Mouse (Mus musculus): ENCODE results near the gene Tgfbr3. TPM values are rescaled to one million over a fixed set of nuclear protein-coding genes. Genes with fewer than 3 reads are reported as not detected.

The Tgfbr3 gene
- polyA plus RNA-seq, 1 experiment = 0.71 TPM

DNA sequence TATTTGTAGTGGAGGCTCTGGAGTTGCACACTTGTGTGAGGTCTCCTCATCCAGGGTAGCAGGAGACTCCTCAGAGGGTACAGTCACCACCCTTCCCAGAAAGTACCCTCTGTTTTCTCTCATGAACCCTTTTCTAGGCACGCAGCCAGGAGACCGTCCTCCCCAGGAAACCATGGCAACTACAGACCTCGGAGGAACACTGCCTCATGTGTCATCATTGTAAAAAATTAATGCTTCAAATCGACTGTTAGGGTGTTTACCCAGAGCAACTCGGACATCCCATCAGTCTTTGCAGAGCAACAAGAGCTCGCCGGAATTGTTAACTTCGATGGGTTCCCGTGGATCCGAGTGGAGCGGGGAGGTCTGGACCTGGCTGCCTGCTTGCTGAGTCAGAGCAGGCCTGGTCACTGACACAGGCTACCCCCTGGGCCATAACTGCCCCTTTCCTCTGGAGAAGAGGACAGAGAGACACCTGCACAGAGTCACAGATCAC lies 210.2 kb downstream of the Tgfbr3 start:
- H3K36me3 ChIP-seq (ENCODE audit: control insufficient read depth, insufficient read depth) = no peaks in the 10 kb centered on the region
- H3ac ChIP-seq (ENCODE audit: control insufficient read depth, insufficient read length) = no peak overlapping the region
- TF ChIP-seq SRF (IDR thresholded peaks at IDR 0.05; ENCODE audit: control insufficient read depth, insufficient read length, low read depth) = no peak
- TF ChIP-seq USF1 (IDR thresholded peaks at IDR 0.05; ENCODE audit: low read depth) = no peak
- no peak for TF ChIP-seq TCF12 (IDR thresholded peaks at IDR 0.05; ENCODE audit: insufficient read depth, poor library complexity, severe bottlenecking)
- TF ChIP-seq MYOG (IDR thresholded peaks at IDR 0.05; ENCODE audit: control insufficient read depth in 1 of 3, insufficient read depth in 1 of 3, insufficient read length in 2 of 3, low read depth in 2 of 3) = no peak
- TF ChIP-seq REST (IDR thresholded peaks at IDR 0.05; ENCODE audit: insufficient read depth, insufficient read length) = no peak
- TF ChIP-seq MYOD1 (IDR thresholded peaks at IDR 0.05; ENCODE audit: control insufficient read depth in 1 of 3, insufficient read length in 2 of 3, low read depth in 2 of 3) = no peak
- TF ChIP-seq POLR2A (IDR thresholded peaks at IDR 0.05; ENCODE audit: insufficient read length, low read depth) = no peak
- TF ChIP-seq E2F4 (IDR thresholded peaks at IDR 0.05; ENCODE audit: insufficient read depth) = no peak
- H3K4me2 ChIP-seq (ENCODE audit: low read depth) = peak overlapping the region; percentile 24
- no peaks in the 10 kb centered on the region for H3K27me3 ChIP-seq (ENCODE audit: control insufficient read depth, insufficient read depth, insufficient read length)
- no peaks in the 10 kb centered on the region for H3K79me2 ChIP-seq (ENCODE audit: control insufficient read depth, insufficient read depth)
- no peak overlapping the region for H3K4me3 ChIP-seq

DNA sequence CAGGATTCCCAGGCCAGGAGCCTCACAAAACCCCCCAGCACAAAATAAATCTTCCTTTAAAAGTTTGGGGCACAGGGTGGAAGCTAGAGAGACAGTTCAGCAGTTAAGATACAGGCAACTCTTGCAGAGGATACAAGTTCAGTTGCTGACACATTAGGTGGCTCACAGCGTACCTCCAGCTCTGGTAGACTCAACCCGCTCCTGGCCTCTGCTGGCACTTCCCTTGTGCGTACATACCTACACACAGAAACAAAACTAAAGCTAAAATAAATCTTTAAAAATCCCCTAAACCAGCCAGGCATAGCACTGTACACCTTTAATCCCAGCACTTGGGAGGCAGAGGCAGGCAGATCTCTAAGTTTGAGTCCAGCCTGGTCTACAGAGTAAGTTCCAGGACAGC lies 211.1 kb downstream of the Tgfbr3 start:
- Histone ChIP-seq H3K27me3 (ENCODE audit: control insufficient read depth, insufficient read depth, insufficient read length) (no peaks in the 10 kb centered on the region), H3K36me3 (ENCODE audit: control insufficient read depth, insufficient read depth) (no peaks in the 10 kb centered on the region), H3K4me3 (no peak overlapping the region), H3K79me2 (ENCODE audit: control insufficient read depth, insufficient read depth) (no peaks in the 10 kb centered on the region), H3K4me2 (ENCODE audit: low read depth) (no peak overlapping the region), H3ac (ENCODE audit: control insufficient read depth, insufficient read length) (no peak overlapping the region)
- no peak for TF ChIP-seq CEBPB (IDR thresholded peaks at IDR 0.05; ENCODE audit: insufficient read depth, poor library complexity, severe bottlenecking)
- no peak for TF ChIP-seq REST (IDR thresholded peaks at IDR 0.05; ENCODE audit: insufficient read depth, insufficient read length)
- no peak for TF ChIP-seq POLR2AphosphoS2 (IDR thresholded peaks at IDR 0.05; ENCODE audit: insufficient read length, low read depth)
- TF ChIP-seq MYOG (IDR thresholded peaks at IDR 0.05; ENCODE audit: control insufficient read depth in 1 of 3, insufficient read depth in 1 of 3, insufficient read length in 2 of 3, low read depth in 2 of 3) = no peak
- TF ChIP-seq MAX (IDR thresholded peaks at IDR 0.05; ENCODE audit: low read depth) = no peak

DNA sequence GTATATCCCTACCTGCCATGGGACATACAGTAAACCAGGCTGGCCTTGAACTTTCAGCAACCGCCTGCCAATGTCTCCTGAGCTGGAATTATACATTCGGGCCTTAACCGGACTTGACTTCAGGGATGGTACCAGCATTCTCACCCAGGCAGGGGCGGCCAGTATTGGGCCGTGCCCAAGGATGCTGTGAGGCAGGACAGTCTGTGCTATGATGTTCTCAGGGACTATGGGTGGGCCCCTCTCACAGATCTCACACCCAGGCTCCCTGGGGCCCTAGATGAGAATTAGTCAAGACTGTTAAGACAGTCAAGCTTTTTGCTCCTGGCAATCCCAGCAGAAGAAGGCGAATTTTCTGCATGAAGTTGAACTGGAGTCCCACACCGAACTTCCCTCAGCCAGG lies 211.5 kb downstream of the Tgfbr3 start:
- Histone ChIP-seq H3ac (ENCODE audit: control insufficient read depth, insufficient read length) (no peak overlapping the region), H3K36me3 (ENCODE audit: control insufficient read depth, insufficient read depth) (no peaks in the 10 kb centered on the region), H3K79me2 (ENCODE audit: control insufficient read depth, insufficient read depth) (no peaks in the 10 kb centered on the region), H3K27me3 (ENCODE audit: control insufficient read depth, insufficient read depth, insufficient read length) (no peaks in the 10 kb centered on the region), H3K4me2 (ENCODE audit: low read depth) (no peak overlapping the region), H3K4me3 (no peak overlapping the region)
- TF ChIP-seq MYOD1 (IDR thresholded peaks at IDR 0.05; ENCODE audit: control insufficient read depth in 1 of 3, insufficient read length in 2 of 3, low read depth in 2 of 3) (no peak), MAX (IDR thresholded peaks at IDR 0.05; ENCODE audit: low read depth) (no peak), REST (IDR thresholded peaks at IDR 0.05; ENCODE audit: insufficient read depth, insufficient read length) (no peak), CEBPB (IDR thresholded peaks at IDR 0.05; ENCODE audit: insufficient read depth, poor library complexity, severe bottlenecking) (no peak), MYOG (IDR thresholded peaks at IDR 0.05; ENCODE audit: control insufficient read depth in 1 of 3, insufficient read depth in 1 of 3, insufficient read length in 2 of 3, low read depth in 2 of 3) (no peak), TCF3 (IDR thresholded peaks at IDR 0.05; ENCODE audit: insufficient read length, low read depth) (no peak), E2F4 (IDR thresholded peaks at IDR 0.05; ENCODE audit: insufficient read depth) (no peak), USF1 (IDR thresholded peaks at IDR 0.05; ENCODE audit: low read depth) (no peak), SRF (IDR thresholded peaks at IDR 0.05; ENCODE audit: control insufficient read depth, insufficient read length, low read depth) (no peak), POLR2AphosphoS2 (IDR thresholded peaks at IDR 0.05; ENCODE audit: insufficient read length, low read depth) (no peak), TCF12 (IDR thresholded peaks at IDR 0.05; ENCODE audit: insufficient read depth, poor library complexity, severe bottlenecking) (no peak), POLR2A (IDR thresholded peaks at IDR 0.05; ENCODE audit: insufficient read length, low read depth) (no peak)

DNA sequence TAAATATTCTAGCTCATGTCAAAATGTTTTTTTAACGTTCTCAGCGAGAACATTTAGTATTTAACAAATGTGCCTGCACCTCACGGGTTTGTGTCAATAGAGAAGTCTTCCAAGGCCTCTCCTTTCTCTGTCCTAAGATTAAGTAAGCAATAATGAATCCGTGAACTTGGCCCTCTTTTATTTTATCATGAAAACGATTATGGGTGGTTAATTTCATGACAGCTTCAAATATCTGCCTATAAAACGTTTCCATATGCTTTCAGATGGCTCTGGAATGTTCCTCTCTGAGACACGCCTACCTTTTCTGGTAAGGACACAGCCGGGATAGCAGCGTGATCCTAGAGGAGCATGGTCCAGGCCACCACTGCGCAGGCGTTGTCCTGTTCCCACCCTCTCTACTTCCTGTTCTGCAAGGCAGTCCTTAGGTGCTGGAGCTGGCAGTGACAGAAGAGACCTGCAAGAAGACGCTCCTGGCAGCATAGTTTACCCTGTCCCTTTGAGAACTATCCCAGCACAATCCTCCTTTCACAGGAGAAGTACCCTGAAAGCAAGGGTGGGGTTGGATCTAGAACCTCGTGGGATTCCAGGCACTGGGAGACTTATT lies 214.3 kb downstream of the Tgfbr3 start:
- TF ChIP-seq MYOD1 (IDR thresholded peaks at IDR 0.05; ENCODE audit: control insufficient read depth in 1 of 3, insufficient read length in 2 of 3, low read depth in 2 of 3) (no peak), POLR2AphosphoS2 (IDR thresholded peaks at IDR 0.05; ENCODE audit: insufficient read length, low read depth) (no peak), MYOG (IDR thresholded peaks at IDR 0.05; ENCODE audit: control insufficient read depth in 1 of 3, insufficient read depth in 1 of 3, insufficient read length in 2 of 3, low read depth in 2 of 3) (no peak), TCF3 (IDR thresholded peaks at IDR 0.05; ENCODE audit: insufficient read length, low read depth) (no peak), MAX (IDR thresholded peaks at IDR 0.05; ENCODE audit: low read depth) (no peak), SRF (IDR thresholded peaks at IDR 0.05; ENCODE audit: control insufficient read depth, insufficient read length, low read depth) (no peak), CEBPB (IDR thresholded peaks at IDR 0.05; ENCODE audit: insufficient read depth, poor library complexity, severe bottlenecking) (no peak), TCF12 (IDR thresholded peaks at IDR 0.05; ENCODE audit: insufficient read depth, poor library complexity, severe bottlenecking) (no peak), POLR2A (IDR thresholded peaks at IDR 0.05; ENCODE audit: insufficient read length, low read depth) (no peak), E2F4 (IDR thresholded peaks at IDR 0.05; ENCODE audit: insufficient read depth) (no peak), REST (IDR thresholded peaks at IDR 0.05; ENCODE audit: insufficient read depth, insufficient read length) (no peak), USF1 (IDR thresholded peaks at IDR 0.05; ENCODE audit: low read depth) (no peak)
- no peak overlapping the region for H3K4me2 ChIP-seq (ENCODE audit: low read depth)
- H3K4me3 ChIP-seq = no peak overlapping the region
- no peaks in the 10 kb centered on the region for H3K79me2 ChIP-seq (ENCODE audit: control insufficient read depth, insufficient read depth)
- H3K27me3 ChIP-seq (ENCODE audit: control insufficient read depth, insufficient read depth, insufficient read length) = no peaks in the 10 kb centered on the region
- H3K36me3 ChIP-seq (ENCODE audit: control insufficient read depth, insufficient read depth) = no peaks in the 10 kb centered on the region
- no peak overlapping the region for H3ac ChIP-seq (ENCODE audit: control insufficient read depth, insufficient read length)

DNA sequence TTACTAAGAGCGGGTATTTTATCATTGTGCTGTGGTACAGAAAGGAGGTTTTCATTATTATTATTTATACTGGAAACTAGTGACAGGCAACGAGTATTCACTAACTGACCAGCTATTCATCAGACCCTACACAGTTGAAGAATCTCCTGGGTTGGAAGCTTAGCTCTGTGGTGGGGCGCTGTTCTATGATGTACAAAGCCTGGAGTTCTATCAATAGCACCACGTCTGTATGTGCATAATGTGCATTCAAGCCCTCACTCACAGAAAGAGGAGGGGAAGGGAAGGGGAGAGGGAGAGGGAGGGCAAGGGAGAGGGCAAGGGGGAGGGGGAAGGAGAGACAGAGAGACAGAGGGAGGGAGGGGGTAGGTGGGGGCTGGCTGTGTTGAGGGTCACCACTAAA lies 215.1 kb downstream of the Tgfbr3 start:
- Histone ChIP-seq H3K36me3 (ENCODE audit: control insufficient read depth, insufficient read depth) (no peaks in the 10 kb centered on the region), H3K79me2 (ENCODE audit: control insufficient read depth, insufficient read depth) (no peaks in the 10 kb centered on the region), H3K4me2 (ENCODE audit: low read depth) (no peak overlapping the region), H3K4me3 (no peak overlapping the region), H3ac (ENCODE audit: control insufficient read depth, insufficient read length) (no peak overlapping the region), H3K27me3 (ENCODE audit: control insufficient read depth, insufficient read depth, insufficient read length) (no peaks in the 10 kb centered on the region)
- TF ChIP-seq TCF3 (IDR thresholded peaks at IDR 0.05; ENCODE audit: insufficient read length, low read depth) (no peak), POLR2AphosphoS2 (IDR thresholded peaks at IDR 0.05; ENCODE audit: insufficient read length, low read depth) (no peak), SRF (IDR thresholded peaks at IDR 0.05; ENCODE audit: control insufficient read depth, insufficient read length, low read depth) (no peak), TCF12 (IDR thresholded peaks at IDR 0.05; ENCODE audit: insufficient read depth, poor library complexity, severe bottlenecking) (no peak), USF1 (IDR thresholded peaks at IDR 0.05; ENCODE audit: low read depth) (no peak), REST (IDR thresholded peaks at IDR 0.05; ENCODE audit: insufficient read depth, insufficient read length) (no peak), E2F4 (IDR thresholded peaks at IDR 0.05; ENCODE audit: insufficient read depth) (no peak), MAX (IDR thresholded peaks at IDR 0.05; ENCODE audit: low read depth) (no peak), MYOG (IDR thresholded peaks at IDR 0.05; ENCODE audit: control insufficient read depth in 1 of 3, insufficient read depth in 1 of 3, insufficient read length in 2 of 3, low read depth in 2 of 3) (no peak), MYOD1 (IDR thresholded peaks at IDR 0.05; ENCODE audit: control insufficient read depth in 1 of 3, insufficient read length in 2 of 3, low read depth in 2 of 3) (no peak), CEBPB (IDR thresholded peaks at IDR 0.05; ENCODE audit: insufficient read depth, poor library complexity, severe bottlenecking) (no peak), POLR2A (IDR thresholded peaks at IDR 0.05; ENCODE audit: insufficient read length, low read depth) (no peak)

Data from myocyte (in vitro differentiated cells).